Mouse (Mus musculus) forebrain, embryonic 16.5 days (tissue): ENCODE measurements around the gene Hist1h2bh. TPM values are rescaled to one million over a fixed set of nuclear protein-coding genes. Genes with fewer than 3 reads are reported as not detected.
A peak's percentile ranks its signal among the peaks of the same experiment; 100 is the strongest.
"Not testable (repeated sequence)": the region's sequence is repeated elsewhere in the genome, so short reads cannot be mapped to it uniquely, and the experiment has no call there.

Experiments used
- ATAC-seq: fragments of 200-750 bp; cut with Nextera tagmentation; 2 replicates; pipeline ENCODE4 v1.8.0; 2017; ENCODE audit warnings: mild to moderate bottlenecking, moderate library complexity
- H3K27ac ChIP-seq: fragments of 300-500 bp; sonication (generic); 2 replicates; pipeline ENCODE4 v1.5.1; 2014; ENCODE audit warnings: low read length, control low read depth
- H3K27me3 ChIP-seq: fragments of 300-500 bp; sonication (generic); replicated peaks from 2 replicates; pipeline ENCODE4 v1.6.1; 2014; ENCODE audit warnings: low read length; ENCODE audit not compliant: control insufficient read depth, insufficient read depth
- H3K36me3 ChIP-seq: fragments of 300-500 bp; sonication (generic); 2 replicates; pipeline ENCODE4 v1.6.1; 2014; ENCODE audit not compliant: control insufficient read depth, insufficient read depth
- H3K4me1 ChIP-seq: fragments of 300-500 bp; sonication (generic); replicated peaks from 2 replicates; pipeline ENCODE4 v1.6.1; 2014; ENCODE audit warnings: low read length; ENCODE audit not compliant: control insufficient read depth, insufficient read depth
- H3K4me2 ChIP-seq: fragments of 300-500 bp; sonication (generic); 2 replicates; pipeline ENCODE4 v1.6.1; 2014; ENCODE audit warnings: mild to moderate bottlenecking, low read length, control low read depth
- H3K4me3 ChIP-seq: fragments of 300-500 bp; sonication (generic); replicated peaks from 2 replicates; pipeline ENCODE4 v1.5.1; 2014; ENCODE audit warnings: mild to moderate bottlenecking, low read length, control low read depth
- H3K9ac ChIP-seq: fragments of 300-500 bp; sonication (generic); replicated peaks from 2 replicates; pipeline ENCODE4 v1.6.1; 2014; ENCODE audit warnings: low read depth, low read length, control low read depth
- H3K9me3 ChIP-seq: fragments of 300-500 bp; sonication (generic); 2 replicates; pipeline ENCODE4 v1.6.1; 2016; ENCODE audit warnings: low read length; ENCODE audit not compliant: control insufficient read depth
- WGBS: fragments of 180-500 bp; shearing (Covaris S2); extraction: QIAGEN DNeasy Blood & Tissue Kit; methylation state at CpG from one replicate; pipeline ENCODE4 v1.1.7; 2014; 5-methylcytosine and 5-hydroxymethylcytosine counted together
- polyA plus RNA-seq: library from polyadenylated mRNA; unstranded; fragments of >200 nt; fragmentation: Nextera tagmentation; extraction: Ambion mirVana; gene quantifications from 2 replicates; pipeline ENCODE4 v1.2.1, GENCODE M21; 2015

Hist1h2bh gene
- polyA plus RNA-seq, 1 experiment from 2014 or later: 0.23 TPM

DNA sequence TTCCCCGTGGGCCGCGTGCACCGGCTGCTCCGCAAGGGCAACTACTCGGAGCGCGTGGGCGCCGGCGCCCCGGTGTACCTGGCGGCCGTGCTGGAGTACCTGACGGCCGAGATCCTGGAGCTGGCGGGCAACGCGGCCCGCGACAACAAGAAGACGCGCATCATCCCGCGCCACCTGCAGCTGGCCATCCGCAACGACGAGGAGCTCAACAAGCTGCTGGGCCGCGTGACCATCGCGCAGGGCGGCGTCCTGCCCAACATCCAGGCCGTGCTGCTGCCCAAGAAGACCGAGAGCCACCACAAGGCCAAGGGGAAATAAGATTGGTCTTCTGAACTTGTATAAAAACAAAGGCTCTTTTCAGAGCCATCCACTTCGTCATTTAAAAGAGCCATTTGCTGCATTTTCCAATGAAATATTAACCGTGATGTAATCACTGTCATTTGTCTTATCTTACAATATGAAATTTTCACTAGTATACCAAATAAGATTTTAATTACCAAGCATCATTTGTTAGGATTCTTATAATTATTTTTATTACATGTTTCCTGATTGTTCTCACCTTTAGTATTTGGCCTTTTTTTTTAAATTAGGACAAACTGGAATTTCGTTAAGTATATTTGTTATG, 31.5 kb upstream of the Hist1h2bh start:
- H3K9ac ChIP-seq, H3K36me3 ChIP-seq, H3K27me3 ChIP-seq, ATAC-seq, H3K9me3 ChIP-seq: not testable (repeated sequence)
- 2% methylated on average over 6 of the region's 39 CpGs for WGBS
- H3K27ac ChIP-seq: peak overlapping the region; percentile 86
- H3K4me3 ChIP-seq: peak overlapping the region; percentile 41
- H3K4me1 ChIP-seq: peaks cover 27% of the 10 kb centered on the region
- H3K4me2 ChIP-seq: peak overlapping the region; percentile 57

DNA sequence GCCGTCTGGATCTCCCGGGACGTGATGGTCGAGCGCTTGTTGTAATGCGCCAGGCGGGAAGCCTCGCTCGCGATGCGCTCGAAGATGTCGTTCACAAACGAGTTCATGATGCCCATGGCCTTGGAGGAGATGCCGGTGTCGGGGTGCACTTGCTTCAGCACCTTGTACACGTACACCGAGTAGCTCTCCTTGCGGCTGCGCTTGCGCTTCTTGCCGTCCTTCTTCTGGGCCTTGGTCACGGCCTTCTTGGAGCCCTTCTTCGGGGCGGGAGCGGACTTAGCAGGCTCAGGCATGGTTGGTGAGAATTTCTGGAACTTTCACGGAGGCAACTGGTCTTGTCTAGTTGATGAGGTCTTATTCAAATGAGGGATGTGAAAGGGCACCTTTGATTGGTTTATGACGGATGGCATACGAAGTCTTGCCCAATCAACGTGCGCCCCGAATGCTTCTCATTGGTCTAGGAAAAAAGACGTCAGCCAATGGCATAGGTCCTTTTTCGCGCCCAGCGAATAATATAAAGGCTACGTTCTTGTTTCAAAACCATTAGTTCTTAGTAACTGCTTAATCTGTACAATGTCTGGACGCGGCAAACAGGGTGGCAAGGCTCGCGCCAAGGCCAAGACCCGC, 30.8 kb upstream of the Hist1h2bh start, which contains the start of the genes Hist1h2bf and Hist1h2ad:
Hist1h2bf (minus strand) TSS at position 299 of the 627 bp plus-strand sequence.
Hist1h2ad (plus strand) TSS at position 484 of the 627 bp plus-strand sequence.
- H3K36me3 ChIP-seq, H3K27me3 ChIP-seq, H3K9me3 ChIP-seq: not testable (repeated sequence)
- peak within 1 kb of the TSS; percentile 86 for H3K27ac ChIP-seq
- H3K4me1 ChIP-seq: peaks cover 27% of the 10 kb centered on the region
- peak; percentile 90 for ATAC-seq
- peak within 1 kb of the TSS; percentile 75 for H3K4me2 ChIP-seq
- peak within 1 kb of the TSS; percentile 42 for H3K9ac ChIP-seq
- peak within 1 kb of the TSS; percentile 41 for H3K4me3 ChIP-seq
- under 1% methylated on average over 21 of the region's 42 CpGs for WGBS

DNA sequence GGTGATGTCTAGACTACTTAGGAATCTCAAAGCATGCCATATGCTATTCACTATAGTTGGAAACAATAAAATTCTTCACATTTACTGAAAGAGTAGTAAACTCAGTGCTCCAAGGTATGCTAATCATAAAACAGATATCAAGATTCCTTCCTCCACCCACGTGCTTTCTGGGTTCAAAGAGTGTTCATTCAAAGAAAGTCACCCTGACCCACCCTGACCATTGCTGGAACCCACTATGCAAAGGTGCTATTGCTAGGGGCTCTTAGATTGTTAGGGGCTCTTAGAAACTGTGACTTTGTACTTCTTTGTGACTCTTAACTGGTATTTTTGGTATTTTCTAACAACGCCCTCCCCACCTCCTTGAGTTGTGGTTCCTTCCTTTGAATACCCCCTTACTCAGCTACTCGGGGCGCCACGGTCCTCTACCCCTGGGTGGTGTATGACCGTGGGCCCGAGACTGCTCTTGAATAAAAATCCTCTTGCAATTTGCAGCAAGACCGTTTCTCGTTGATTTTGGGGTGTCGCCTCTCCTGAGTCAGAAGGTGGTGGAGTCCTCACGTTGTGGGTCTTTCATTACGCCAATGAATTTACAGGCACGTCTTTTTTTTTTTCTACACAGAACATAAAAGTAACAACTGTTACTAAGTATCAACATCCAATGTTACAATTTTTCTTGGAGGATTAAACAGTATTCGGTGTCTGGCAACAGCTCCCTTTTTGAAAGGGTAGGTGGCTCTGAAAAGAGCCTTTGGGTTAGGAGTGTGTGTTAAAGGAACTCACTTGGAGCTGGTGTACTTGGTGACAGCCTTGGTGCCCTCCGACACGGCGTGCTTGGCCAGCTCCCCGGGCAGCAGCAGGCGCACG, 30.1 kb upstream of the Hist1h2bh start:
- WGBS: 5% methylated on average over 18 of the region's 20 CpGs
- not testable (repeated sequence) for H3K36me3 ChIP-seq
- H3K9ac ChIP-seq: peak overlapping the region; percentile 42

DNA sequence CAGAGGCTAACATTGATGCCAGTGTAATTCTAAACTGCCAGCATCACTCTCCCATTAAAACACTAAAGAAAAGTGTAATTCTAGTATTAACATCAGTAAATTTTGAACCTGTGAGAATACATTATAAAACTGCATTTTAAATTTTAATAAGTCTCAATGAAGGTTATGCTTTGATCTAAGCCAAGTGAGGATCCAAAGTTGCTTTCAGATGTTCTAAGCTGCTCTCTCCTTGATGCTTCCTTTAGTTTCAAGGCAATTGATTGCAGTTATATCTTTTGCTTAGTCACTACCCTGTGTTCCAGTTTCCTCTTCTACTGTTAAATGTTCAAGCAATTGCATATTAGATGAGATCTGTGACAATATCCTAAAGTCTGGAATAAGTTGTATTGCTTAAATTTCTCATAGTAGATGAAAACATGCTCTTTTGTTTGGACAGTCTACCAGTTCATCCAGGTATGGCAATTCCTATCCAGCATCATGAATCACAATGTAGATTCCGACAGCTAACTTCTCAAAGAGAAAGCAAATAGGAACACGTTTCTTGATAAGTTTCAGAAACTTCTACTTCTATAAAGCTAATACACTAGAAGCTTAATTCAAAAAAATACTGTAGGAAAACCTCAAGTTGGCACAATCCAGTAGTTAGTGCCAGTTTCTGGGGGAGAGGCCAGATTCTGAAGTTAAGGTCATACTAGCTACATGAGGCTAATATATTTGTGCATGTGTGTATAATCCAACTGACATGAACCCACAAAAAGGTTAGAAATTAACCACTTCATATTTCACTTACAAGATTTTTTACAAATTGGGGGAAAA, 29.2 kb upstream of the Hist1h2bh start:
- H3K36me3 ChIP-seq: no peaks in the 10 kb centered on the region
- H3K4me3 ChIP-seq: peak overlapping the region; percentile 44
- WGBS: 29% methylated on average over 2 of the region's 2 CpGs
- peak overlapping the region; percentile 68 for H3K9ac ChIP-seq
- H3K4me2 ChIP-seq: peak overlapping the region; percentile 53
- H3K4me1 ChIP-seq: peaks cover 27% of the 10 kb centered on the region
- no peak for ATAC-seq
- H3K27me3 ChIP-seq: no peaks in the 10 kb centered on the region
- H3K9me3 ChIP-seq: no peaks in the 10 kb centered on the region
- peak overlapping the region; percentile 96 for H3K27ac ChIP-seq

More for the DNA sequence above, 30.1 kb upstream of the Hist1h2bh start:
- not testable (repeated sequence) for H3K9me3 ChIP-seq, ATAC-seq, H3K27me3 ChIP-seq
- Histone ChIP-seq H3K27ac (peak overlapping the region; percentile 85), H3K4me1 (peaks cover 27% of the 10 kb centered on the region), H3K4me2 (peak overlapping the region; percentile 53), H3K4me3 (peak overlapping the region; percentile 41)

DNA sequence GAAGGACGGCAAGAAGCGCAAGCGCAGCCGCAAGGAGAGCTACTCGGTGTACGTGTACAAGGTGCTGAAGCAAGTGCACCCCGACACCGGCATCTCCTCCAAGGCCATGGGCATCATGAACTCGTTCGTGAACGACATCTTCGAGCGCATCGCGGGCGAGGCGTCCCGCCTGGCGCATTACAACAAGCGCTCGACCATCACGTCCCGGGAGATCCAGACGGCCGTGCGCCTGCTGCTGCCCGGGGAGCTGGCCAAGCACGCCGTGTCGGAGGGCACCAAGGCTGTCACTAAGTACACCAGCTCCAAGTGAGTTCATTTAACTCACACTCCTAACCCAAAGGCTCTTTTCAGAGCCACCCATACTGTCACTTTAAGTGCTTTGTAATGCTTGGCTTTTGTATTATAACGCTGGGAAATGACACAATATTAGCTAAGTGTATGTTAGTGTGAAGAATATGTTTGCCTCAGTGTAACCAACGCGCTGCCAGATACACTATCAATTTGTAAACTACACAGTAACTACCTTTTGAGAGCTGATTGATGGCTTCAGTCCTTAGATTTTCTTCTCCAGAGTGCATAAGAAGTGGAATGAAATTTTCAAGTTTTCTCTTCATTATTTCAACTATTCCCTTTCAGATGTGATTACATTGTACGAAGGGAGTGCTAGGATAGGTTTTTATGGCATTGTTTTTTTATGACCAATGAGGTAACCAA, 28.5 kb upstream of the Hist1h2bh start:
- Histone ChIP-seq H3K27ac (peak overlapping the region; percentile 96), H3K4me3 (peak overlapping the region; percentile 44), H3K9ac (peak overlapping the region; percentile 68), H3K4me1 (peaks cover 20% of the 10 kb centered on the region), H3K4me2 (peak overlapping the region; percentile 53)
- not testable (repeated sequence) for H3K36me3 ChIP-seq, H3K27me3 ChIP-seq, ATAC-seq, H3K9me3 ChIP-seq
- under 1% methylated on average over 10 of the region's 34 CpGs for WGBS

DNA sequence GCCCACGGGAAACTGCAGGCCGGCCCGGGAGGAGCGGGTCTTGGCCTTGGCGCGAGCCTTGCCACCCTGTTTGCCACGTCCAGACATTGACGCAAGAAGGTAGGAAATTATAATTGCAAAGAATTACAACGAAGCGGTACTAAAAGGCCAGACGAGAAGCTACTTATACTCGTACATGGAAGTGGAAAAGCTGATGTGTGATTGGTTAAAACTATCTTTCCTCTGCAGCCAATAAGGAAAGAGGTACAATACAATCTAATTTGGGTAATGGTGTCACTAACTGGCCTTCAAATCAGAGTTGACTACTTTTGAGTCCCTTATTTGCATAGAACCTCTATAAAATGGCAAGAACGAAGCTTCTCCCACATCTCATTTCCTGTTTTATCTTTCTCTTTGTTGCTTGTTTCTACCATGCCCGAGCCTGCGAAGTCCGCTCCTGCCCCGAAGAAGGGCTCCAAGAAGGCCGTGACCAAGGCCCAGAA, 27.9 kb upstream of the Hist1h2bh start, which contains the start of the genes Hist1h2ae and Hist1h2bg:
Hist1h2ae (minus strand) TSS at position 199 of the 482 bp plus-strand sequence.
Hist1h2bg (plus strand) TSS at position 375 of the 482 bp plus-strand sequence.
- under 1% methylated on average over 18 of the region's 18 CpGs for WGBS
- peaks cover 15% of the 10 kb centered on the region for H3K4me1 ChIP-seq
- no peaks in the 10 kb centered on the region for H3K27me3 ChIP-seq
- no peaks in the 10 kb centered on the region for H3K36me3 ChIP-seq
- ATAC-seq: peak; percentile 91
- no peaks in the 10 kb centered on the region for H3K9me3 ChIP-seq
- H3K27ac ChIP-seq: peak within 1 kb of the TSS; percentile 96
- peak within 1 kb of the TSS; percentile 68 for H3K9ac ChIP-seq
- H3K4me3 ChIP-seq: peak within 1 kb of the TSS; percentile 44
- peak within 1 kb of the TSS; percentile 53 for H3K4me2 ChIP-seq

DNA sequence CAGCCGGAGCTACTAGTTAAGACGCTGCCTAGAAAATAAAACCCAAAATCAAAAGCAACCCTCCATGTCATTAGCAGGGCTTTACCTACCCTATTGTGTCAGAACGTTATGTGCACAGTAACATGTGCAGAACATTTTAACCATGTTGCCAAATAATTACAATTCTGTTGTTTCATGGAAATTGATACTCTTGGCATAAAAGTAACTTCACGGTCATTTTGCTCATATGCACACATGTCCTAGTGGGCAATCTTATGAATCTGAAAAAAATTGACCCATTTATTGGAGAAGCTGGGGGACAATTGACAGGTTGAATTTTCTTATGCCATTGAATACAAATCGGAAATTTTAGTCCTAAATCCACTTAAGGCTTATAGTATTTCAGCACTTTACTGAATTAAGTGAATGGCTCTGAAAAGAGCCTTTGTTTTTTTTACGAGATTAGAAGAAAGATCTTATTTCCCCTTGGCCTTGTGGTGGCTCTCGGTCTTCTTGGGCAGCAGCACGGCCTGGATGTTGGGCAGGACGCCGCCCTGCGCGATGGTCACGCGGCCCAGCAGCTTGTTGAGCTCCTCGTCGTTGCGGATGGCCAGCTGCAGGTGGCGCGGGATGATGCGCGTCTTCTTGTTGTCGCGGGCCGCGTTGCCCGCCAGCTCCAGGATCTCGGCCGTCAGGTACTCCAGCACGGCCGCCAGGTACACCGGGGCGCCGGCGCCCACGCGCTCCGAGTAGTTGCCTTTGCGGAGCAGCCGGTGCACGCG, 27.2 kb upstream of the Hist1h2bh start:
- Histone ChIP-seq H3K27ac (peak overlapping the region; percentile 96), H3K4me2 (peak overlapping the region; percentile 53), H3K4me3 (peak overlapping the region; percentile 44), H3K4me1 (peaks cover 15% of the 10 kb centered on the region), H3K9ac (peak overlapping the region; percentile 57; the same call in 1 of the 2 replicates)
- not testable (repeated sequence) for H3K27me3 ChIP-seq, H3K36me3 ChIP-seq, ATAC-seq, H3K9me3 ChIP-seq
- under 1% methylated on average over 23 of the region's 41 CpGs for WGBS
